In genomic region chr17:47922116-47922515, GRCm38 (mm10) we compare ENCODE assay signal across 9 mouse cellular contexts. TPM values are rescaled to one million over a fixed set of nuclear protein-coding genes. Genes with fewer than 3 reads are reported as not detected.
DNase-seq lines count a peak whose midpoint lies in the region; ATAC-seq lines count a peak whose summit lies in the region.
"Had no signal": no experiment of that assay in that cellular context is flagged by ENCODE, and none has a peak within 500 bp of the region (broad histone marks: within the 10 kb centered on the region; RNA-seq: fewer than 3 reads in every experiment).

No protein-coding gene starts in this region.

- intact Hi-C loops in heart, postnatal 36 days (cut with DNase I) = no loop called here

- peak overlapping the region; percentile 79 for H3K4me2 ChIP-seq in heart, embryonic 14.5 days (ENCODE audit: low read length)
- peak overlapping the region; percentile 93 for H3K4me2 ChIP-seq in embryonic facial prominence, embryonic 11.5 days (ENCODE audit: low read depth, low read length)
- peak overlapping the region; percentile 90 for H3K4me2 ChIP-seq in intestine, embryonic 15.5 days (replicated peaks)
- peak overlapping the region; percentile 99 for H3K4me2 ChIP-seq in neural tube, embryonic 15.5 days

- H3K36me3 ChIP-seq in heart, embryonic 14.5 days (ENCODE audit: control insufficient read depth, insufficient read depth, low read length) = peaks cover 9% of the 10 kb centered on the region; the same call in 1 of the 2 replicates
- H3K36me3 ChIP-seq in embryonic facial prominence, embryonic 11.5 days (replicated peaks; ENCODE audit: control insufficient read depth, insufficient read depth, low read depth, low read length) = no peaks in the 10 kb centered on the region
- no peaks in the 10 kb centered on the region for H3K36me3 ChIP-seq in intestine, embryonic 15.5 days
- no peaks in the 10 kb centered on the region for H3K36me3 ChIP-seq in neural tube, embryonic 15.5 days

- H3K9me3 ChIP-seq in heart, embryonic 14.5 days (ENCODE audit: control insufficient read depth, low read length) = no peaks in the 10 kb centered on the region
- no peaks in the 10 kb centered on the region for H3K9me3 ChIP-seq in embryonic facial prominence, embryonic 11.5 days (replicated peaks; ENCODE audit: control insufficient read depth, low read length)
- no peaks in the 10 kb centered on the region for H3K9me3 ChIP-seq in intestine, embryonic 15.5 days
- H3K9me3 ChIP-seq in neural tube, embryonic 15.5 days (replicated peaks) = no peaks in the 10 kb centered on the region

- peaks cover 19 to 21% of the 10 kb centered on the region in 2 experiments for H3K4me1 ChIP-seq in heart, embryonic 14.5 days (ENCODE audit: control insufficient read depth in 2 of 2, insufficient read depth in 2 of 2, low read length in 2 of 2)
- peaks cover 12% of the 10 kb centered on the region for H3K4me1 ChIP-seq in embryonic facial prominence, embryonic 11.5 days (ENCODE audit: control insufficient read depth, insufficient read depth, low read length)
- H3K4me1 ChIP-seq in intestine, embryonic 15.5 days (replicated peaks) = peaks cover 51% of the 10 kb centered on the region
- peaks cover 52% of the 10 kb centered on the region for H3K4me1 ChIP-seq in neural tube, embryonic 15.5 days

- no peak for DNase-seq in heart, postnatal 36 days
- DNase-seq in embryonic facial prominence, embryonic 11.5 days (ENCODE audit: low spot score) = no peak
- DNase-seq in gastrocnemius, adult 8-10 months (ENCODE audit: low spot score in 2 of 2) = no peak
- DNase-seq in embryo, embryonic 10.5 days (ENCODE audit: low spot score) = no peak
- DNase-seq: gastrocnemius, postnatal 14 days had no signal

- WGBS in heart, embryonic 14.5 days = 6% methylated on average over 21 of the region's 21 CpGs
- 1% methylated on average over 21 of the region's 21 CpGs for WGBS in embryonic facial prominence, embryonic 11.5 days
- WGBS in intestine, embryonic 15.5 days = 6% methylated on average over 21 of the region's 21 CpGs
- WGBS in neural tube, embryonic 15.5 days = 3% methylated on average over 21 of the region's 21 CpGs

- no peak overlapping the region for H3K27ac ChIP-seq in heart, embryonic 14.5 days (replicated peaks in 1 of 2; ENCODE audit: control insufficient read depth in 1 of 2, insufficient read depth in 1 of 2, low read depth in 2 of 2, low read length in 2 of 2)
- no peak overlapping the region for H3K27ac ChIP-seq in embryonic facial prominence, embryonic 11.5 days (replicated peaks; ENCODE audit: low read depth, low read length)
- H3K27ac ChIP-seq in intestine, embryonic 15.5 days = peak overlapping the region; percentile 68
- H3K27ac ChIP-seq in neural tube, embryonic 15.5 days (replicated peaks) = no peak overlapping the region

- H3K4me3 ChIP-seq in heart, embryonic 14.5 days (ENCODE audit: control insufficient read depth in 1 of 2, insufficient read depth in 1 of 2, low read depth in 1 of 2, low read length in 2 of 2) = peak overlapping the region; percentile 67 to 89
- H3K4me3 ChIP-seq in embryonic facial prominence, embryonic 11.5 days (ENCODE audit: low read depth, low read length) = peak overlapping the region; percentile 92
- H3K4me3 ChIP-seq in intestine, embryonic 15.5 days (replicated peaks) = peak overlapping the region; percentile 82
- peak overlapping the region; percentile 77 for H3K4me3 ChIP-seq in neural tube, embryonic 15.5 days (replicated peaks)

- peak overlapping the region; percentile 84 for H3K9ac ChIP-seq in heart, embryonic 14.5 days (ENCODE audit: low read length)
- peak overlapping the region; percentile 96 for H3K9ac ChIP-seq in embryonic facial prominence, embryonic 11.5 days (replicated peaks; ENCODE audit: low read length)
- H3K9ac ChIP-seq in intestine, embryonic 15.5 days = peak overlapping the region; percentile 97
- peak overlapping the region; percentile 30; the same call in 1 of the 2 replicates for H3K9ac ChIP-seq in neural tube, embryonic 15.5 days (replicated peaks)

- H3K27me3 ChIP-seq in heart, embryonic 14.5 days (ENCODE audit: control insufficient read depth, insufficient read depth, low read length) = no peaks in the 10 kb centered on the region
- H3K27me3 ChIP-seq in embryonic facial prominence, embryonic 11.5 days (ENCODE audit: control insufficient read depth, insufficient read depth, low read length) = no peaks in the 10 kb centered on the region
- no peaks in the 10 kb centered on the region for H3K27me3 ChIP-seq in intestine, embryonic 15.5 days (replicated peaks)
- peaks cover 63% of the 10 kb centered on the region for H3K27me3 ChIP-seq in neural tube, embryonic 15.5 days (replicated peaks)

- ATAC-seq in heart, embryonic 14.5 days (ENCODE audit: insufficient number of reproducible peaks, insufficient read depth, low FRiP score, low read depth) = no peak
- no peak for ATAC-seq in embryonic facial prominence, embryonic 11.5 days (replicated peaks; ENCODE audit: insufficient number of reproducible peaks, low FRiP score, low TSS enrichment, low read depth)
- no peak for ATAC-seq in intestine, embryonic 15.5 days
- no peak for ATAC-seq in neural tube, embryonic 15.5 days (ENCODE audit: low FRiP score)
- no peak for ATAC-seq in inflammation-experienced regulatory T-cells, adult 6 months

RNA-seq across cellular contexts. Expression of gene Foxp4, which starts 2.3 kb away (rescaled TPM):
- 10.8 and 13.6 TPM in 2 replicates for polyA plus RNA-seq in heart, embryonic 14.5 days (2014; fragmentation: Nextera tagmentation; extraction: Ambion mirVana)
- total RNA-seq in heart, postnatal 36 days (2021) = 10 to 100 TPM in 1 of 2 experiments, 1 to 10 TPM in 1; 9.5 to 11.3 TPM
- polyA plus RNA-seq in embryonic facial prominence, embryonic 11.5 days (2014; fragmentation: Nextera tagmentation; extraction: Ambion mirVana) = 29.0 and 32.4 TPM in 2 replicates
- polyA plus RNA-seq in intestine, embryonic 15.5 days (2015; fragmentation: Nextera tagmentation; extraction: Ambion mirVana) = 22.3 and 24.9 TPM in 2 replicates
- polyA plus RNA-seq in neural tube, embryonic 15.5 days (2015; fragmentation: Nextera tagmentation; extraction: Ambion mirVana) = 30.3 and 31.9 TPM in 2 replicates
- total RNA-seq in gastrocnemius, adult 8-10 months (2022) = 1 to 10 TPM; 5.9 to 7.8 (median 6.6) TPM
- polyA plus RNA-seq in inflammation-experienced regulatory T-cells, adult 6 months (2017; shearing (Covaris generic)) = 1 to 10 TPM; 1.9 to 5.7 (median 4.4) TPM

Comparison
In these comparisons a context has a peak if more than half of its experiments do, and no peak if none do; other contexts are left out.
1. H3K9ac ChIP-seq: peak in every context shown above with its lines; median percentile 97 in intestine, embryonic 15.5 days; 96 in embryonic facial prominence, embryonic 11.5 days; 84 in heart, embryonic 14.5 days; 30 in neural tube, embryonic 15.5 days.